Mouse (Mus musculus) embryonic facial prominence, embryonic 15.5 days (tissue): Measurements from ENCODE around the gene Gm45716. TPM values are rescaled to one million over a fixed set of nuclear protein-coding genes. Genes with fewer than 3 reads are reported as not detected.
"Not testable (repeated sequence)": the region's sequence is repeated elsewhere in the genome, so short reads cannot be mapped to it uniquely, and the experiment has no call there.

Source experiments
- ATAC-seq: fragments of 200-750 bp; cut with Nextera tagmentation; 2 replicates; pipeline ENCODE4 v1.8.0; 2017; ENCODE audit warnings: low read depth, moderate TSS enrichment; ENCODE audit not compliant: insufficient number of reproducible peaks, low FRiP score, low TSS enrichment
- H3K27ac ChIP-seq: fragments of 300-500 bp; sonication (generic); replicated peaks from 2 replicates; pipeline ENCODE4 v1.5.1; 2015; ENCODE audit warnings: mild to moderate bottlenecking, inconsistent platforms
- H3K27me3 ChIP-seq: fragments of 300-500 bp; sonication (generic); 2 replicates; pipeline ENCODE4 v1.6.1; 2015; ENCODE audit warnings: inconsistent platforms
- H3K36me3 ChIP-seq: fragments of 300-500 bp; sonication (generic); 2 replicates; pipeline ENCODE4 v1.6.1; 2015; ENCODE audit warnings: mild to moderate bottlenecking, inconsistent platforms
- H3K4me1 ChIP-seq: fragments of 300-500 bp; sonication (generic); 2 replicates; pipeline ENCODE4 v1.6.1; 2015; ENCODE audit warnings: inconsistent platforms
- H3K4me2 ChIP-seq: fragments of 300-500 bp; sonication (generic); replicated peaks from 2 replicates; pipeline ENCODE4 v1.6.1; 2015; ENCODE audit warnings: mild to moderate bottlenecking, inconsistent platforms
- H3K4me3 ChIP-seq: fragments of 300-500 bp; sonication (generic); replicated peaks from 2 replicates; pipeline ENCODE4 v1.5.1; 2015; ENCODE audit warnings: mild to moderate bottlenecking, inconsistent platforms
- H3K9ac ChIP-seq: fragments of 300-500 bp; sonication (generic); 2 replicates; pipeline ENCODE4 v1.6.1; 2015; ENCODE audit warnings: inconsistent platforms
- H3K9me3 ChIP-seq: fragments of 300-500 bp; sonication (generic); replicated peaks from 2 replicates; pipeline ENCODE4 v1.6.1; 2016; ENCODE audit warnings: inconsistent platforms
- WGBS: fragments of 180-500 bp; shearing (Covaris S2); methylation state at CpG from one replicate; pipeline ENCODE4 v1.1.7; 2015; 5-methylcytosine and 5-hydroxymethylcytosine counted together
- polyA plus RNA-seq: library from polyadenylated mRNA; unstranded; fragments of >200 nt; fragmentation: Nextera tagmentation; extraction: Ambion mirVana; gene quantifications from 2 replicates; pipeline ENCODE4 v1.2.1, GENCODE M21; 2015

Gene Gm45716
- polyA plus RNA-seq, 1 experiment from 2014 or later = 9.0 TPM

DNA sequence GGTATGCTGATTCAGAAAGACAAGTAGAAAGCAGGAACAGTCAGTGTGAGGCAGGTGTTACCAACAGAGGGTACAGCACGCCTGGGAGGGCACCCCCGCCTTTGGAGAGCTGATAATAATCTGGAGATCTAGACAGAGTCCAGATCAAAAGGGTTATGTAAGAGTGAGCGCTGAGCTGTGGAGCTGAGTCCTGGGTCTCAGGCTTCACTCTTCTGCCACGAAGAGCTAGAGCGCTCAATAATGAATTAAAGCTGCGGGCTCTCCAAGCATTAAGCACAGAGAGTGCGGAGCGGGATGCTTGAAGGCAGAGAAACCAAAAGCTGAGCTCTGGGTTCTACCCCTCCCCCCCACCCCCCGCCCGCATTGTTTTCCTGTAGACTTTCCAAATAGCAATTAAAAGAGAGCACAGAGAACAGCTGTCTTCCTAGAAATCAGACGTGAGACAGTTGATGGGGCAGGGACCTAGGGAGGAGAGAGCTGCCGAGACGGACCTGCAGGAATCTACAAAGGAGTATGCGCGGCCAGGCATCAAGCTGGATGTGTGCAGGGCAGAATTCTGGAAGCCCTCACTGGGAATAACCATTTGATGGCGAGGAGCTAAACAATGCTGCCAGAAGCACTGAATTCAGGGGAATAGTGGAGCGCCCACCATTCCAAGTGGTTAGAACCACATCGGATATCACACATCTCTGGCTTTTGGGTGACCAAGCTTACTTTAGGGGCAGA lies 82.1 kb downstream of the Gm45716 start:
- peak; percentile 39 for ATAC-seq
- no peak overlapping the region for H3K9ac ChIP-seq
- H3K36me3 ChIP-seq = peaks cover 9% of the 10 kb centered on the region; the same call in 1 of the 2 replicates
- peaks cover 28% of the 10 kb centered on the region for H3K4me1 ChIP-seq
- peak overlapping the region; percentile 45; the same call in 1 of the 2 replicates for H3K27ac ChIP-seq
- H3K27me3 ChIP-seq = no peaks in the 10 kb centered on the region
- no peak overlapping the region for H3K4me3 ChIP-seq
- peak overlapping the region; percentile 29 for H3K4me2 ChIP-seq
- WGBS = 25% methylated on average over 18 of the region's 18 CpGs
- H3K9me3 ChIP-seq = no peaks in the 10 kb centered on the region

DNA sequence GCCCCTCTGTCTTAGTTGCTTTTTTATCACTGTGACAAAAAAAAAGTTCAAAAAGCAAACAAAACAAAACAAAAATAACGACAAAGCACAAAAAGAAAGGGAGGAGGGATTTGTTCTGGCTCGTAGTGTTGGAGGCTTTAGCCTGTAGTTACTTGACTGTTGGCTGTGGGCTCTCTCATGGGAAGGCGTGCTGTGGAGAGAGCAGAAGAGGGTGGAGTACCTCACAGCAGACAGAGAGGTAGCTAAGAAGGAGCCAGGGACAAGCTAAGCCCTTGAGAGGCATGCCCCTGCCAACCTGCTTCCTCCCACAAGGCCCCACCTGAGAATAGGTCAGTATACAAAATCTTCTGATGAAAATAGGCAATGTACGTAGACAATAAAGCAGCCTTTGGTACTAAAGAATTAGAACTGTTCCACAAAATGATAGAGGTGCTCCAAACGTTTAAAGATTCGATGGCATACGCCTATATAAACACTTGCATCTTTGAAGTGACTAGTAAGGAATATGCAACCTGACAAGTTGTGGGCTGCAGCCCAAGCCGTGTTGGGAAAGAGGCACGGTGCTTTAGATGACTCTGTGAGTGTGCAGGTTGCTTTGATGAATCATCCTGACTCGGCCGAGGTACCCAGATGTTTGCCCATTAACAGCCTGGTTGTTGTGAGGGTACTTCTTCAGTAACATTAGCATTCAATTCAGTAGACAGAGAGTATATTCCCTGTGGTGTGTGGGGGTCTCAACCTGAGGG lies 82.8 kb downstream of the Gm45716 start:
- no peaks in the 10 kb centered on the region for H3K9me3 ChIP-seq
- H3K9ac ChIP-seq = no peak overlapping the region
- H3K4me3 ChIP-seq = no peak overlapping the region
- peaks cover 26% of the 10 kb centered on the region for H3K4me1 ChIP-seq
- 0 out of 2 replicates have a peak overlapping the region, but pooled peaks have one; percentile 45 for H3K27ac ChIP-seq
- peak overlapping the region; percentile 29 for H3K4me2 ChIP-seq
- peaks cover 9% of the 10 kb centered on the region; the same call in 1 of the 2 replicates for H3K36me3 ChIP-seq
- ATAC-seq = no peak
- H3K27me3 ChIP-seq = no peaks in the 10 kb centered on the region
- WGBS = 60% methylated on average over 11 of the region's 11 CpGs

DNA sequence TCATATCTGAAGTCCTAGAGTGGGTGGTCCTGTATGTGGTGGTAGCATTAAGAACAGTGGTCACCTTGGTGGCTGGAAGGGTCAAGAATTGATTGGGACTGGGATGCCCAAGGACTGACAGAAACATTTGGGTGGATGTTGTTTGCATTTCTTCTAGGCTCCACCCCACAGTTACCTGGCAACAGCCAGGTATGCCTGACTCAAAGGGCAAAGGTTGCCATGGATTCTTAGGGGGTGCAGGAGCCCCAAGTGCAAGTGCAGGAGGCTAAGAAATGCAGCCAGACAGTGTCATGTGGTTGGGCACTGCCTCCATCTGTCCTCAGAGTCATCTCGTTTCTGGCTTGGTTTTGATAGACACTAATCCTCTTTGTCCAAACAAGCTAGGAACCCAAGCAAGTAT lies 86.7 kb downstream of the Gm45716 start:
- H3K4me1 ChIP-seq = peaks cover 11% of the 10 kb centered on the region
- no peak for ATAC-seq
- H3K27me3 ChIP-seq = no peaks in the 10 kb centered on the region
- H3K4me3 ChIP-seq = no peak overlapping the region
- H3K9me3 ChIP-seq = no peaks in the 10 kb centered on the region
- H3K9ac ChIP-seq = no peak overlapping the region
- WGBS = 39% methylated on average over 1 of the region's 1 CpGs
- H3K36me3 ChIP-seq = peaks cover 6% of the 10 kb centered on the region; the same call in 1 of the 2 replicates
- no peak overlapping the region for H3K4me2 ChIP-seq
- no peak overlapping the region for H3K27ac ChIP-seq

DNA sequence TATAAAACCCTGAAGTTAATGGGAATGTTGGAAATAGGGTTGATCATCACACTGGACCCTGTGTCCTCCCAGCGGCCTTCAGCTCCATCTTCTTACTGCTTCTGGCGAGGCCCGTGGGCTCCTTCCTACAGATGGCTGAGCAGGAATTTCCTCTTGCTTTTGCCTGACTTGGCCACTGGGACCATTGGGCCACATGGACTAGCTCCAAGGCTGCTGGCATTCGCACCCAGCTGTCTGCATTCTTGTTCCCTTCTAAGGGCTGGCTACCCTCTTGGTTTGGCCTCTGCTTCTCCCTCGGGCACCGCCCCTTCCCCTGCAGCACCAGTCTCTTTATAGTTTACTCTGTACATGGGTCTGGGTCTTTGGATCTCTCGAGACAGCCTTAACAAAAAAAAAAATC lies 88.2 kb downstream of the Gm45716 start:
- H3K36me3 ChIP-seq = peaks cover 6% of the 10 kb centered on the region; the same call in 1 of the 2 replicates
- H3K9ac ChIP-seq = no peak overlapping the region
- ATAC-seq = no peak
- no peak overlapping the region for H3K4me2 ChIP-seq
- no peaks in the 10 kb centered on the region for H3K27me3 ChIP-seq
- H3K4me3 ChIP-seq = no peak overlapping the region
- no peaks in the 10 kb centered on the region for H3K4me1 ChIP-seq
- H3K27ac ChIP-seq = no peak overlapping the region
- no peaks in the 10 kb centered on the region for H3K9me3 ChIP-seq
- WGBS = 82% methylated on average over 7 of the region's 7 CpGs

DNA sequence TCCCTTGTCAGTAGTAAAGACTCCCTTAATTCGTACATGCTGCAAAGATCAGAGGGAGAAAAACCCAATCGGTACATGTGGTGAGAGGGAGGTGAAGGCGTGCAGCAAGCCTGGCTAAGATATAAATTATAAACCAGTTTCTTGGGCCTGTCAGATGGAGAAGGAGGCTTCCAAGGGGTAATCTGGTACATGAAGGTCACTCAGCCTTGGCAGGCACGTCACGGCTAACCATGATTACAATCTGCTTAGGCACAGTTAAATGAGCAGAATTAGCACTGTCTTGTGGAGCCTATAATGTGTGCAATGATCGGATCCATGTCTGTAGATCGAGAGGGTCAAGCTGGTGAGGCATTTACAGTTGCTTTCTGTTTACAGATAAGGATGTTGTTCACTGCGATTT lies 88.7 kb downstream of the Gm45716 start:
- no peaks in the 10 kb centered on the region for H3K4me1 ChIP-seq
- H3K9me3 ChIP-seq = no peaks in the 10 kb centered on the region
- no peak overlapping the region for H3K9ac ChIP-seq
- ATAC-seq = no peak
- no peak overlapping the region for H3K27ac ChIP-seq
- no peaks in the 10 kb centered on the region for H3K27me3 ChIP-seq
- no peak overlapping the region for H3K4me3 ChIP-seq
- peaks cover 6% of the 10 kb centered on the region; the same call in 1 of the 2 replicates for H3K36me3 ChIP-seq
- H3K4me2 ChIP-seq = no peak overlapping the region
- WGBS = 82% methylated on average over 8 of the region's 8 CpGs

DNA sequence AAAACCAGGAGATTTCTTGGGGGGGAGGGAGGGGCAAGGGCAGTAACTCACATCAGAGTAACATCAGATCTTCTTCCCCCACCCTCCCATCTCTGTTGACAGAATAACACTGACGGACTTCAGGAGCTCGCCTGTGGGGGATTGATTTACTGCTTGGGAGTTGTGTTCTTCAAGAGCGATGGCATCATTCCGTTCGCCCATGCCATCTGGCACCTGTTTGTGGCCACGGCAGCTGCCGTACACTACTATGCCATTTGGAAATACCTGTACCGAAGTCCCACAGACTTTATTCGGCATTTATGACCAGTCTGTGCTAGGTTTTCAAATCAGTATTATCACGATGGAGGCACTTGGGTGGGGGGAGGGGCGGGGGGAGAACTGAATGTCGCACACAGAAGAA lies 89.1 kb downstream of the Gm45716 start:
- peaks cover 6% of the 10 kb centered on the region; the same call in 1 of the 2 replicates for H3K36me3 ChIP-seq
- no peak overlapping the region for H3K4me2 ChIP-seq
- no peak for ATAC-seq
- no peak overlapping the region for H3K4me3 ChIP-seq
- no peak overlapping the region for H3K27ac ChIP-seq
- H3K9me3 ChIP-seq = no peaks in the 10 kb centered on the region
- H3K9ac ChIP-seq = no peak overlapping the region
- H3K4me1 ChIP-seq = no peaks in the 10 kb centered on the region
- 90% methylated on average over 12 of the region's 12 CpGs for WGBS
- no peaks in the 10 kb centered on the region for H3K27me3 ChIP-seq

DNA sequence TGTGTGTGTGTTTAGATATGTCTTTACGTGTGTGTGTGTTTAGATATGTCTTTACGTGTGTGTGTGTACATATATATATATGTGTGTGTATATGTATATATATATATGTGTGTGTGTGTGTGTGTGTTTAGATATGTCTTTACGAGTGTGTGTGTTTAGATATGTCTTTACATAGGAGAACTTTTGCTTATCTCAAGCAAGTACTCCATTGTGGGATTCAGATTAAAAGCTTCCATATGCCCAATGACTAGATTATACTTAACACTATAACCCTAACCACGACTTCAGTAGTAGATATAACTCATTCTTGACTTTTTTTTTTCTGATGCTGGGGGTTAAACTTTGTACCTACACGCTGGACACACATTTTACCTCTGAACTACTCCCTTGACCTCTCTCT lies 92.6 kb downstream of the Gm45716 start:
- Histone ChIP-seq H3K27me3 (no peaks in the 10 kb centered on the region), H3K4me3 (no peak overlapping the region), H3K4me1 (no peaks in the 10 kb centered on the region), H3K9me3 (no peaks in the 10 kb centered on the region), H3K27ac (no peak overlapping the region), H3K4me2 (no peak overlapping the region), H3K9ac (no peak overlapping the region), H3K36me3 (no peaks in the 10 kb centered on the region; the same call in 1 of the 2 replicates)
- no peak for ATAC-seq
- 92% methylated on average over 5 of the region's 5 CpGs for WGBS

DNA sequence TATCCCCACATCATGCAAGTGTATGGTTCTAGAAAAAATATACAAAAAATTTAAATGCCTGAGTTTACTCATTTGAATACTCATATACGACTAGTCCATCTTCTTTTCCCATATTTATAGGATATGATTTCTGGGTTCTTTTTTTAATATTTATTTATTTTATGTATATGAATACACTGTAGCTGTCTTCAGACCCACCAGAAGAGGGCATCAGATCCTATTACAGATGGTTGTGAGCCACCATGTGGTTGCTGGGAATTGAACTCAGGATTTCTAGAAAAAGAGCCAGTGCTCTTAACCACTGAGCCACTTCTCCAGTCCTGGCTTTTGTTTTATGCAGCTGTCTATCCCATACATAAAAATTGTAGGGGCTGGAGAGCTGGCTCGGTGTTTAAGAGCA lies 94.5 kb downstream of the Gm45716 start:
- H3K27ac ChIP-seq, ATAC-seq, H3K36me3 ChIP-seq, H3K4me1 ChIP-seq, H3K4me3 ChIP-seq, H3K27me3 ChIP-seq, H3K9ac ChIP-seq, H3K9me3 ChIP-seq, H3K4me2 ChIP-seq: not testable (repeated sequence)
- 85% methylated on average over 2 of the region's 2 CpGs for WGBS

DNA sequence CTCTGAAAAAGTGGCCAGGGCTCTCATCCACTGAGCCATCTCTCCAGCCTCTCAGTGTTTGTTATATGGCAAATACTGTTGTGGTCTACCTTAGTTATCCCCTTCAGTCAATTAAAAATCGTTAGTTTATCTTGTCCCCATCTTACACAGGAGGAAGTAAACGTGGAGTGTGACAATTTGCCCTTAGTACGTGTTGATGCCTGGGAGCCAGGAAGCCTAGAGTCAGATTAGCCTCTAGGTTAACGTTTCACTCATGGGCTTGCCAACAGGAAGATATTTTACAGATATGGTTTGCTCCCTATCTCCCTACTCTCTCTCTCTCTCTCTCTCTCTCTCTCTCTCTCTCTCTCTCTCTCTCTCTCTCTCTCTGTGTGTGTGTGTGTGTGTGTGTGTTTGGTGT lies 95.7 kb downstream of the Gm45716 start:
- WGBS = 50% methylated on average over 4 of the region's 4 CpGs

DNA sequence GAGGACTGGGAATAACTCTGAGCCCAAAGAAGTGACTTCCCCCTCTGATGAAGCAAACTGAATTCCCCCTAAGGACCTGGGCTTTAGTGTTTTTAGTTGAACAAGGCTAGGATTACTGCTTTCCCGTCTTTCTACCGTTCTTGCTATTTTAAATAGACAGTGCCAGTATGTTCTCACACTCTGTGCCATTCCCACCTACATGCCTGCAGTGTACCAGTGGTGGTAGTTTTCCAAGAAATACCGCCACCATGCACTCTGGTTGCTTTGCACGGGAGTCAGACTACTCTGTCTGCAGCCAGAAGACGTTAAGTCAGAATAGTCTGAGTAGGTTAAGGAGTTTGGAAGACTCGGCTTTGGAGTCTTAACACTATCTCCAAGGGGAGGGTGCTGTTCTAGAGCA lies 96.1 kb downstream of the Gm45716 start:
- WGBS = 71% methylated on average over 6 of the region's 6 CpGs
- no peak overlapping the region for H3K4me2 ChIP-seq
- no peaks in the 10 kb centered on the region for H3K36me3 ChIP-seq
- H3K9me3 ChIP-seq = no peaks in the 10 kb centered on the region
- no peak overlapping the region for H3K27ac ChIP-seq
- ATAC-seq = no peak
- no peak overlapping the region for H3K9ac ChIP-seq
- no peaks in the 10 kb centered on the region for H3K4me1 ChIP-seq
- H3K4me3 ChIP-seq = no peak overlapping the region
- no peaks in the 10 kb centered on the region for H3K27me3 ChIP-seq

More for the DNA sequence above, 95.7 kb downstream of the Gm45716 start:
- H3K27me3 ChIP-seq = no peaks in the 10 kb centered on the region
- no peaks in the 10 kb centered on the region for H3K9me3 ChIP-seq
- H3K4me1 ChIP-seq = no peaks in the 10 kb centered on the region
- no peaks in the 10 kb centered on the region for H3K36me3 ChIP-seq
- no peak overlapping the region for H3K9ac ChIP-seq
- H3K4me3 ChIP-seq = no peak overlapping the region
- no peak overlapping the region for H3K4me2 ChIP-seq
- ATAC-seq = no peak
- no peak overlapping the region for H3K27ac ChIP-seq

DNA sequence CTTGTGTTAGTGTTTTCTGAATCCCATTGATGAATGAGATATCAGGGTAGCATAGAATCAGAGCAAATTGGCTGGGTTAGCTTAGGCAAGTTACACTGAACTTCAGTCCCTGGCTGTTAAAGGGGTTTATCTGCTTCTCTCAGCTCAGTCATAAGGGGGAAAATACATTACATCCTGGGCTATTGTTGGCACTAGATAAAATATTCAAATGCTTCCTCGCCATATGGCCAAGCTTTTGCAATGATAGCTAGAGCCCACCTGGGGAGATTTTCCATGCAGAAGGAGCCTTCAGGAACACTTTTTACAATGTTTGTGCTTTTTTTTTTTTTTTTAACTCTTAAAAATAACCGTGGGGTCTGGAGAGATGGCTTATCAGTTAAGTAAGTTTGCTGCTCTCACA lies 96.6 kb downstream of the Gm45716 start:
- 69% methylated on average over 2 of the region's 2 CpGs for WGBS
- H3K36me3 ChIP-seq = no peaks in the 10 kb centered on the region
- no peak overlapping the region for H3K4me3 ChIP-seq
- no peaks in the 10 kb centered on the region for H3K27me3 ChIP-seq
- no peaks in the 10 kb centered on the region for H3K4me1 ChIP-seq
- no peak overlapping the region for H3K9ac ChIP-seq
- no peak overlapping the region for H3K27ac ChIP-seq
- no peak for ATAC-seq
- H3K9me3 ChIP-seq = no peaks in the 10 kb centered on the region
- H3K4me2 ChIP-seq = no peak overlapping the region
